Mouse (Mus musculus) embryo, embryonic 11.5 days (tissue): Measurements from ENCODE around the gene Dpf2.
A peak's percentile ranks its signal among the peaks of the same experiment; 100 is the strongest.
"Not testable (repeated sequence)": the region's sequence is repeated elsewhere in the genome, so short reads cannot be mapped to it uniquely, and the experiment has no call there.

Experiments used
- DNase-seq: peaks from one replicate; pipeline ENCODE4 v3.0.0-alpha.2; 2012; ENCODE audit warnings: low read depth, low spot score

The Dpf2 gene

GRCm38 (mm10) chr19:5893282-5894001 lies 19.4 kb downstream of the Dpf2 start:
- DNase-seq, result no peak

DNA sequence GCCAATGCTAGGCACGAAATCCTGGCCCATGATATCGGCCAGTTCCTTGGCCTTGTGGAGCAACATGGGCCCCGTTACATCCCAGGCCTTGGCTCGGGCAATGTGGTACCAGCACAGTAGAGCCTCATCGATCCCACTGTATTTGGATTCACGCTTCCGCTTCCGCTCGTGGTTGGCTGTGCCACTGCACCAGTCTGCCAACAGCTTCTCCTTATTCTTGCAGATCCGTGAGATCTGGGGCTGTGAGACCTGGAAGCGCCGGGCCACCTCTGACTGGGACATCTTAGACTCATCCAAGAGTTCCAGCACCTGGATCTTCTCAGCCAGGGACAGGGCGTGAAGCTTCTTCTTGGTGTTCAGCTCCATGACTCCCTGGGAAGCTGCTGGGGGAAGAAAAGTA lies 20.1 kb downstream of the Dpf2 start:
- DNase-seq, result no peak

DNA sequence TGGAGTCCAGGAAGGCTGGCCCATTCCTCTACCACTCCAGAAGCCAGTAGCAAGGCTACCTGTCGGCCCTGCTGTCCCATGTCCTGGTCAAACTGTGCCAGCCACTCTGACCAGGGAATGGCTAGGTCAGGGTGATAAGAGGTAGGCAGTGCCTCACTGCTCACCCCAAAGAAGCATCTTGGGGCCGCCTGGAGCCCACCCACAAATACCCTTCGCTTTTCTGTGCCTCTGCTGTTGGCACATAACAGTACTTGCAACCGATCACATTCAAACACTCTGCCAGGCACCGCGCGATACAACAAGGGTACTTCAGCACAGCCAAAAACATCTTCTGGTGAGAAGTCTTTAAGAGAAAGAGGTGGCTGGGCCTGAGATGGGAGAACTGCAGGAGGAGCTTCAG lies 20.5 kb downstream of the Dpf2 start:
- DNase-seq, result no peak

DNA sequence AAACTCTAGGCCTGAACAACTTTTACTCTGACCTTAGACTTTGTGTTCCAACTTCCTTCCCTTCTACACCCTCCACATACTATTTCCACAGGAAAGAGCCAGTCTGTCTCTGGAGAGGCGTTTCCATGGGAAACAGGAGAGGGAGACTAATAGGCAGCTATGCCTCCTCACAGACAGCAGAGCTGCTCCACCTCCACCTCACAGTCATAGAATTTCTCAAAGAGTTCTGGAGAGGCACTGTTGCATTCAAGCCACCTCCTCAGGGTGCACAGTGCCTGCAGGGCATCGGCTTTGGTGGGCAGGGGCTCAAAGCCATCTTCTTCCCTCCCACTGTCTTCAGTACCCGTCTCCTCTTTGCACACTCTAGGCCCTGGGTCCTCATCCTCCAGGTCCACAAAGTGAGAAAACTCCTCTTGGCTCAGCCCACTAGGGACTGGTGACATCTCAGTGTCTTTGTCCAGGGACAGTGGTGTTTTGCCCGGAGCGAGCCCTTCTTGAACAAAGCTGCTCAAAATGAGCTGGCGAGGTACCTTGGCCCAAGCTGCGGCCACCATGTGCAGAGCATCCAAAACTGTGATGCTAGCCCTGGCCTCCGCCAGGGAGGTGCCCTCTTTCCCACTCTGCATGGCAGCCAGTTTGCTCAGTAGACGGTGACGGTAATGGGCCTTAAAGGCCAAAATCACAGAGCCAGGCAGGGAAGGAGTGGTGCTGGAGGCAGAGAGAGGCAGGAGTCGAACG lies 21.1 kb downstream of the Dpf2 start:
- no peak for DNase-seq

- no peak for DNase-seq
These were observed 23.6 kb downstream of the Dpf2 start for GRCm38 (mm10) chr19:5889211-5889610.

DNA sequence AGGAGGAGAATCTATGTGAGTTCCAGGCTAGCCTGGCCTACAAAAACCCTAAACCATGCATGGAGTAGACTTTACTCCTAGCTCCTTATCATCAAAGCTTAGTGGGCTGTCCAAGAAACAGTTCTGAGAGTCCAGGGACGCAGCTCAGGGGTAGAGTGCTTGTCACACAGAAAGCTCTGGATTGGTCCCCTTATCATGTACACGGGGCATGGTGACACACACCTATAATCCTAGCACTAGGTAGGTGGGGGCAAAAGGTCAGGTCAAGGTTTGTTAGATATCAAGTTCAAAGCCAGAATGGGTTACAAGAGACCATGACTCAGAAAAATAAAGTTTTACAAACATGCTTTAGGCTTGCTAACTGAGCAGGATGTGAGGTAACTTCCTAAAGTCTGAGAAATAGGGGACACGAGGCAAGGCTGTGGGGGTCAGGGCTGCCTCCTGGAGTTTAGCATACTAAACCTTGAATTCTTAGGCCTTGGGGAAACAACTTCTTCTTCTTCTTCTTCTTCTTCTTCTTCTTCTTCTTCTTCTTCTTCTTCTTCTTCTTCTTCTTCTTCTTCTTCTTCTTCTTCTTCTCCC lies 25.5 kb downstream of the Dpf2 start:
- DNase-seq, result no peak

DNA sequence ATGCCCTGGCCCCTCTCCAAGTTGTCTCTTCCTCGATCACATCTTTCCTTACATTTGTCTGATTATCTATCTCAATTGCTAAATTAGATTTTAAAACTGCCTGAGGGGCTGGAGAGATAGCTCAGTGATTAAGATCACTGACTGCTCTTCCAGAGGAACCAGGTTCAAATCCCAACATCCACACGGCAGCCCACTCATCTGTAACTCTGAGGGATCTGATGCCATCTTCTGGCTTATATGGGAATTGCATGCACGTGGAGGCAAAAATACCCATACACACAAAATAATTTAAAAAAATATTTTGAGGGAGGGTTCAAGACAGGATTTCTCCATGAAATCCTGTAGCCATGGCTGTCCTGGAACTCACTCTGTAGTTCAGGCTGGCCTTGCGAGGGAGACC lies 27.0 kb downstream of the Dpf2 start:
- no peak for DNase-seq

DNA sequence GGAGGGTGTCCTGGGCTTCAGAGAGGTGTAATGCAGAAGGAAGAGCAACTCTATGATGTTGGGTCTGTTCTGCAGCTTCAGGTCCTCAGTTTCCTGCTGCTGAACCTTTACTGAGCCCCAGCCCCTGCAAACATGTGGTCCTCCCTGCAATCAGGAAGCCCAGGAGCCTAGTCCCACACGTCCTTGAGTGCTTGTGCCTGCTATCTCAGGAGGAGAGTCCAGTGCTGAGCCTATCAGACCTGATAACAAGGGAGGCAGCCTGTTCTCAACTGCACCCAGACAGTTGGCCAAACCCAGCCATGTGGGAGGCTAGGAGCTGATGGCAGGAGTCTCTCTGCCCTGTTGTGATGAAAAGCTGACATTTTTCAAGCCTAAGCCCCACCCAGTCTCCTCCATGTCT lies 28.9 kb downstream of the Dpf2 start:
- DNase-seq, result no peak

GRCm38 (mm10) chr19:5882079-5882478 lies 30.7 kb downstream of the Dpf2 start:
- not testable (repeated sequence) for DNase-seq

- no peak for DNase-seq
These were observed 31.7 kb downstream of the Dpf2 start for GRCm38 (mm10) chr19:5881155-5881554.

DNA sequence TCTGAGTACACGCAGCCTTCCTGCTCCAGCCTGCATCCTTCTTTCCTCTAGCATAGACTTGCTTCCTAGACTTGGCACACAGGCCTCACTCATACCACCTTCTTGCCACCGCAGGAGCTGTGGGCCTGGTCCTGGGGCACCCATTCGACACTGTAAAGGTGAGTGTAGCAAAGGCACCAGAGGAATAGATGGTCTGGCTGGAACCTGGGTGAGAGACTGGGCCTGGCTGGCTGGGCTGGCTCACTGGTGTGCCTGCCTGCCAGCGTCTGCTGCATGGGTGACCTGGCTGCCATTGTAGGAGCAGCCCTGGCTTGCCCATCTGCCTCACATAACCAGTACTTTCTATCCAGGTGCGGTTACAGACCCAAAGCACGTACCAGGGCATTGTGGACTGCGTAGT lies 33.1 kb downstream of the Dpf2 start:
- no peak for DNase-seq

DNA sequence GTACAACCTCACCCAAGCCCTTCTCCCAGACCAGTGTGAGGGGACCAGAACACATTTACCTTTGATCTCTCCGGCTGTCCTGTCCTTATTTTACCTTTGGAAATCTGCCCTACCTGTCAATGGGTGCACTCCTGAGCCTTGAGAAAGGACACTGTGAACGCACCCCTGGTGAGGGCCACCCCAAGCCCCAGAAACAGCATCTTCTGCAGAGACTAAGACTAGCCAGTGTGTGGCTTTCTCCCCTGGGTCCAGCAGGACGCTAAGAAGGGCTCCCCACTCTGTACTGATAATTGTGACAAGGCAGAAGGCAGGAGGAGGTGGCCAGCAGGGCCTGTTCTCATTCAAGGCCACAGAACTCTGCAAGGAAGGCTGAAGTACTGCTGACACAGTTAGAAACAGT lies 33.9 kb downstream of the Dpf2 start:
- no peak for DNase-seq

DNA sequence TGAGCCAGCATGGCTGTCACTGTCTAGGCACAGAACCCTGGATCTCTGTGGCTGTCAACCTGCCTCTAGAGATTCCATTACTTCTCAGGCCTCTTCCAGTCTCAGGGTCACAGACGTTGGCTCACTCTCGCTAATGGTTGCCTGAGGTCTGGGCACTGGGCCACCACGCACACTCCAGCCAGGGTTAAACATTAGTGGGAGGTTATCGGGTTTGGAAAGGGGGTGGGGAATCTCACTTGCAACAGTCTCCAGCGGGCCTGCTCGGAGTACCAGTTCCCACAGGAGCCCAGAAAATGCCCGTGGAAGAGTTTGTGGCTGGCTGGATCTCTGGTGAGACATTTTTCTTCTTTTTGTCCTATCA lies 34.5 kb downstream of the Dpf2 start:
- DNase-seq, result no peak

DNA sequence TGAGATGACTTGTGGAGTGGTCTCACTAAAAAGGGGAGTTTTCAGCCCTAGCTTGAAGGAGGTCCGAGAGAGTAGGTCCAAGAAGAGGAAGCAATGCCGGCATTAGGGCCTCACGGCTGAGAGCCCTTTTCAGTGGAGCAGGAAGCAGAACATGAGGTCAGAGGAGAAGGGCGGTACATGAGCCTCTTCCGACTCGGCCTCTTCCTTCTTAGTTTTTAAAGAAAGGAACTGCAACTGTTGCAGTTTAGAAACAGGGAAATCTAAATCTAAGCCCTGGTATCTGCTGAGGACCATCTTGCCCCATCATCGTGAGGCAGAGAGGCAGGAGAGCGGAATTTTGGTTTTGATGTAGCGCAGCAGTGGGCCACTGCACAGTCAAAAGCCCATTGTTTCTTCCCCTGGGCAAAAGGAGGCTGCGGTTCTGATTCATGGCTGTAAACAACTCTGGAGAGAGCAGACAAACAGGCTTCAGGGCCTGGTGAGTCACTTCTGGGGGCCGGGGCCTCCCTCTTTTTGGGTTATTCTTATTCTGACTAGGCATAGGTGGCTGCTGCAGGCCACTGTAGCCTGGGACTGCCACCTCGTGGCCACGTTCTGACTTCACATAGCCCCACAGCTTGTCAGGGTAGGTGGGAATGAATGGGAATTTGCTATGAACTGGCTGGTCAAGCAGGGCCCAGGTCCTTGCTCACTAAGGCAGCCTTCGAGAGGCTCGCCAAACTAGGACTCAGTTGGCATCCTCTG lies 35.0 kb downstream of the Dpf2 start, which contains the start of gene Slc25a45:
Gene Slc25a45 (plus strand): TSS at position 191 of the 744 bp plus-strand sequence.
- peak; percentile 41 for DNase-seq

DNA sequence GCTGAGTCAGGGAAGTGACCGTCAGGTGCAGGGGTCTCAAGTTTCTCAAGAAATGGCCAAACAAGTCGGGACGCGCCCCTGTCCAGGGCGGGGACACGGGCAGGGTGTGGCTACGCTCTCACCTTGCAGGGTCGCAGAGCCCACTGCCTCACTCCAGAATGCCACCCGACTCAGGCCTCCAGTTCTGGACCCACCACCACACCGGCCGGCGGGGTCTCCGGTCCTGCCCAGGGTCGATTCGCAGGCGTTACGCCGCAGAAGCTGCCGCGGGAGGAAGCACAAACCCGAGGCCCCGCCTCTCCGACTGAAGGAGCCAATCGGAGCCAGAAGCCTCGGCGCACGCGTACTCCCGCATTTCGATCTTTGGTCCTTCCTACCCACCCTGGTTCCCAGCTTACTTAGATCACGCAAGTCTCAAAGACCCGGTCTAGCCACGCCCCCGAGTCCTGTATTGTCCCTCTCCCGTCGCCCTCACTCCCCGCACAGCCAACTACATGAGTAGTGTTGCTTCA lies 37.8 kb downstream of the Dpf2 start, which contains the start of gene Frmd8:
Gene Frmd8 (minus strand): TSS at position 306 of the 512 bp plus-strand sequence.
- peak; percentile 92 for DNase-seq

GRCm38 (mm10) chr19:5874391-5874968 lies 38.3 kb downstream of the Dpf2 start:
- DNase-seq, result no peak

DNA sequence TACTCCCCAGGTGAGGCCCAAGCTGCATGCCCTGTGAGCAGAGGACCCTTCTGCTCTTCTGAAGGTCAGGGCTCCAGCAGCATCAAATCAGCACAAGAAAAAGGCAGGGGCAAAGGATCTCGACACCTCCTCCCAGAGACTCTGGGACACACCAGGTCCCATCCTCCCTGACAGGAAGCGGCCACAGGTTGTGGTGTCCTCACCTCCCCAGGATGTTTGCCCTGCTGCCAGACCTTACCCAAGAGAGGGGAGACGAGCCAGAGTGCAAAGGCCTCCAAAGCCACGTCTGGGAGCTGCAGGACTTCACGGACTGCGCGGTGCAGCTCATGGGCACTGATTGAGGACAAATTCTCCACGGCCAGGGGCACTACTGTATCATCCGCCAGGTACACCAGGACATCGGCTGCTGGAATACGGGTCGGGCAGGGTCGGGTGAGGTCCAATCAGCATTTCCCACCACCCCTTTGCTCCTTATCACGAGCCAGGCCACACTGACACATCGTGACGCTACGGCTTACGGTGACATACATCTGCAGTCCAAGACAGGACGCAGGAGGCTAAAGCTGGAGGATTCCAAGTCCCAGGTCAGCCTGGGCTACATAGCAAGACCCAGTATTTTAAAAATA lies 39.8 kb downstream of the Dpf2 start:
- no peak for DNase-seq

- no peak for DNase-seq
These were observed 40.3 kb downstream of the Dpf2 start for GRCm38 (mm10) chr19:5872528-5872927.

DNA sequence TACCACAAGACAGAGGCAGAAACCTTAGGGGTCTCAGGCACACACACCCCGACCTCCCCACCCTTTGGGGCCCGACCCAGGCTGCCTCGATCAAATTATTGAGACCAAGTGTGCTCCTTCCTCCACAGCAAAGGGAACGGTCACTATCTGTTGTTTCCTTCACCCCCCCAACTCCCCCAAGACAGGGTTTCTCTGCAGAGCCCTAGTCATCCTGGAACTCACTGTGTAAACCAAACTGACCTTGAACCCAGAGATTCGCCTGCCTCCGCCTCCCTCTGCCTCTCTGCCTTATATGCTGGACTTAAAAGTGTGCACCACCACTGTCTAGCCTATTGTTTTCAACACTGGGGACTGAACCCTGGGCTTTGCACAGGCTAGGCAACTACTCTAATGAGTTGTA lies 41.1 kb downstream of the Dpf2 start:
- DNase-seq, result no peak

- DNase-seq, result no peak
These were observed 41.5 kb downstream of the Dpf2 start for GRCm38 (mm10) chr19:5871273-5871672.

DNA sequence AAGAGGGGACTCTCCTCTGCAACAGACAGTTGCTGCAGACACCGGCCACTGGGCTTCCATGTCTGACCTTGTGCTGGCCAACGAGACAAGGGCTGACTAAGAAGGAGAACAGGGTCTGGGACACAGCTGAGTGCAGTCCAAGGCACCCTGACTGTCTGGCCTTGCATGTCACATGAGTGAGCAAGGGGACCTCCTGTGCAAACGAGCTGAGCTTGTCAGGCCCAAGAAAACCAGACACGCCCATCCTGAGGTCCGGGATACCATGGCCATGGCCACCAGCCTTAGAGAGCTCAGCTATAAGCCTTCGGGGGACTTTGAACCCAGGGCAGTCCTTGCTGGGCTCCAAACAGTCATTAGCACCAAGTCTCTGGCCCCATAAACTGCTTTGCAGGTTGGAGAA lies 44.7 kb downstream of the Dpf2 start:
- no peak for DNase-seq
